Mouse (Mus musculus): ENCODE data around the gene Mon1b. TPM values are rescaled to one million over a fixed set of nuclear protein-coding genes. Genes with fewer than 3 reads are reported as not detected.

Gene Mon1b
- polyA plus RNA-seq, 1 experiment, result 8.5 TPM

GRCm38 (mm10) chr8:113669924-113670323 lies 34.5 kb downstream of the Mon1b start:
- Histone ChIP-seq H3K4me1 (ENCODE audit: control insufficient read depth, insufficient read depth, low read length) (no peaks in the 10 kb centered on the region), H3K4me3 (ENCODE audit: insufficient read depth, low read length) (no peak overlapping the region), H3K27ac (ENCODE audit: insufficient read depth, low read length) (no peak overlapping the region)
- no peak for TF ChIP-seq CTCF (IDR thresholded peaks at IDR 0.05; ENCODE audit: extremely low read depth, insufficient read depth, low read length)
- no peak for TF ChIP-seq POLR2A (IDR thresholded peaks at IDR 0.05; ENCODE audit: extremely low read depth, insufficient read depth, low read length)

- H3K4me3 ChIP-seq (ENCODE audit: insufficient read depth, low read length), result no peak overlapping the region
- no peak overlapping the region for H3K27ac ChIP-seq (ENCODE audit: insufficient read depth, low read length)
- TF ChIP-seq POLR2A (IDR thresholded peaks at IDR 0.05; ENCODE audit: extremely low read depth, insufficient read depth, low read length) (no peak), CTCF (IDR thresholded peaks at IDR 0.05; ENCODE audit: extremely low read depth, insufficient read depth, low read length) (no peak)
- no peaks in the 10 kb centered on the region for H3K4me1 ChIP-seq (ENCODE audit: control insufficient read depth, insufficient read depth, low read length)
Observed at GRCm38 (mm10) chr8:113672599-113673255, 37.3 kb downstream of the Mon1b start.

- H3K27ac ChIP-seq (ENCODE audit: insufficient read depth, low read length), result no peak overlapping the region
- TF ChIP-seq CTCF (IDR thresholded peaks at IDR 0.05; ENCODE audit: extremely low read depth, insufficient read depth, low read length), result no peak
- no peak for TF ChIP-seq POLR2A (IDR thresholded peaks at IDR 0.05; ENCODE audit: extremely low read depth, insufficient read depth, low read length)
- H3K4me3 ChIP-seq (ENCODE audit: insufficient read depth, low read length), result no peak overlapping the region
- no peaks in the 10 kb centered on the region for H3K4me1 ChIP-seq (ENCODE audit: control insufficient read depth, insufficient read depth, low read length)
Observed at GRCm38 (mm10) chr8:113673300-113673699, 37.9 kb downstream of the Mon1b start.

- no peak for TF ChIP-seq CTCF (IDR thresholded peaks at IDR 0.05; ENCODE audit: extremely low read depth, insufficient read depth, low read length)
- no peak for TF ChIP-seq POLR2A (IDR thresholded peaks at IDR 0.05; ENCODE audit: extremely low read depth, insufficient read depth, low read length)
- H3K4me1 ChIP-seq (ENCODE audit: control insufficient read depth, insufficient read depth, low read length), result no peaks in the 10 kb centered on the region
Observed at GRCm38 (mm10) chr8:113674611-113675010, 39.2 kb downstream of the Mon1b start.

GRCm38 (mm10) chr8:113675281-113675680 lies 39.9 kb downstream of the Mon1b start:
- Histone ChIP-seq H3K4me3 (ENCODE audit: insufficient read depth, low read length) (no peak overlapping the region), H3K27ac (ENCODE audit: insufficient read depth, low read length) (no peak overlapping the region), H3K4me1 (ENCODE audit: control insufficient read depth, insufficient read depth, low read length) (no peaks in the 10 kb centered on the region)
- no peak for TF ChIP-seq CTCF (IDR thresholded peaks at IDR 0.05; ENCODE audit: extremely low read depth, insufficient read depth, low read length)
- no peak for TF ChIP-seq POLR2A (IDR thresholded peaks at IDR 0.05; ENCODE audit: extremely low read depth, insufficient read depth, low read length)

More at GRCm38 (mm10) chr8:113674611-113675010, 39.2 kb downstream of the Mon1b start:
- Histone ChIP-seq H3K4me3 (ENCODE audit: insufficient read depth, low read length) (no peak overlapping the region), H3K27ac (ENCODE audit: insufficient read depth, low read length) (no peak overlapping the region)

GRCm38 (mm10) chr8:113676811-113677210 lies 41.4 kb downstream of the Mon1b start:
- Histone ChIP-seq H3K27ac (ENCODE audit: insufficient read depth, low read length) (no peak overlapping the region), H3K4me3 (ENCODE audit: insufficient read depth, low read length) (no peak overlapping the region), H3K4me1 (ENCODE audit: control insufficient read depth, insufficient read depth, low read length) (no peaks in the 10 kb centered on the region)
- TF ChIP-seq CTCF (IDR thresholded peaks at IDR 0.05; ENCODE audit: extremely low read depth, insufficient read depth, low read length), result no peak
- no peak for TF ChIP-seq POLR2A (IDR thresholded peaks at IDR 0.05; ENCODE audit: extremely low read depth, insufficient read depth, low read length)

GRCm38 (mm10) chr8:113679361-113679760 lies 44.0 kb downstream of the Mon1b start:
- Histone ChIP-seq H3K27ac (ENCODE audit: insufficient read depth, low read length) (no peak overlapping the region), H3K4me1 (ENCODE audit: control insufficient read depth, insufficient read depth, low read length) (no peaks in the 10 kb centered on the region), H3K4me3 (ENCODE audit: insufficient read depth, low read length) (no peak overlapping the region)
- TF ChIP-seq POLR2A (IDR thresholded peaks at IDR 0.05; ENCODE audit: extremely low read depth, insufficient read depth, low read length) (no peak), CTCF (IDR thresholded peaks at IDR 0.05; ENCODE audit: extremely low read depth, insufficient read depth, low read length) (no peak)

- Histone ChIP-seq H3K27ac (ENCODE audit: insufficient read depth, low read length) (no peak overlapping the region), H3K4me3 (ENCODE audit: insufficient read depth, low read length) (no peak overlapping the region)
- TF ChIP-seq POLR2A (IDR thresholded peaks at IDR 0.05; ENCODE audit: extremely low read depth, insufficient read depth, low read length) (no peak), CTCF (IDR thresholded peaks at IDR 0.05; ENCODE audit: extremely low read depth, insufficient read depth, low read length) (no peak)
Observed at GRCm38 (mm10) chr8:113687889-113688542, 52.6 kb downstream of the Mon1b start.

GRCm38 (mm10) chr8:113688543-113688915 lies 53.1 kb downstream of the Mon1b start:
- TF ChIP-seq POLR2A (IDR thresholded peaks at IDR 0.05; ENCODE audit: extremely low read depth, insufficient read depth, low read length) (no peak), CTCF (IDR thresholded peaks at IDR 0.05; ENCODE audit: extremely low read depth, insufficient read depth, low read length) (no peak)
- no peak overlapping the region for H3K4me3 ChIP-seq (ENCODE audit: insufficient read depth, low read length)
- H3K4me1 ChIP-seq (ENCODE audit: control insufficient read depth, insufficient read depth, low read length), result no peaks in the 10 kb centered on the region
- H3K27ac ChIP-seq (ENCODE audit: insufficient read depth, low read length), result no peak overlapping the region

More at GRCm38 (mm10) chr8:113687889-113688542, 52.6 kb downstream of the Mon1b start:
- H3K4me1 ChIP-seq (ENCODE audit: control insufficient read depth, insufficient read depth, low read length), result no peaks in the 10 kb centered on the region

All from cortical plate, adult 2 months (tissue).